ENCODE assay signal across 8 mouse cellular contexts in genomic region chr4:63545231-63545958, GRCm38 (mm10). TPM values are rescaled to one million over a fixed set of nuclear protein-coding genes. Genes with fewer than 3 reads are reported as not detected.
A peak's percentile ranks its signal among the peaks of the same experiment; 100 is the strongest.
DNase-seq lines count a peak whose midpoint lies in the region; ATAC-seq lines count a peak whose summit lies in the region.

No protein-coding gene starts in this region.

- peak overlapping the region; percentile 97 for H3K9ac ChIP-seq in heart, embryonic 13.5 days
- peak overlapping the region; percentile 97 for H3K9ac ChIP-seq in hindbrain, embryonic 13.5 days

- peak overlapping the region; percentile 72 for H3K4me2 ChIP-seq in heart, embryonic 13.5 days
- H3K4me2 ChIP-seq in hindbrain, embryonic 13.5 days, result peak overlapping the region; percentile 82

- H3K79me2 ChIP-seq in macrophage (ENCODE audit: inconsistent target), result peaks cover 51% of the 10 kb centered on the region

- peaks cover 57% of the 10 kb centered on the region for H3K4me1 ChIP-seq in heart, embryonic 13.5 days
- peaks cover 36% of the 10 kb centered on the region for H3K4me1 ChIP-seq in hindbrain, embryonic 13.5 days (replicated peaks)

- DNase-seq in heart, adult 11 months, result no peak
- peak; percentile 36 for DNase-seq in Muller cell, postnatal 12 days (ENCODE audit: inconsistent ontology term)
- DNase-seq in adrenal gland, postnatal 14 days, result no peak
- DNase-seq in left cerebral cortex, adult 9 months (ENCODE audit: low spot score in 2 of 2), result no peak
- DNase-seq in spleen, postnatal 14 days (ENCODE audit: low spot score in 2 of 2), result no peak

- no peaks in the 10 kb centered on the region for H3K27me3 ChIP-seq in heart, embryonic 13.5 days (replicated peaks)
- H3K27me3 ChIP-seq in hindbrain, embryonic 13.5 days, result no peaks in the 10 kb centered on the region

- WGBS in heart, embryonic 13.5 days, result 19% methylated on average over 26 of the region's 26 CpGs
- 17% methylated on average over 26 of the region's 26 CpGs for WGBS in hindbrain, embryonic 13.5 days
- WGBS in macrophage (ENCODE audit: missing documents), result 12% methylated on average over 26 of the region's 26 CpGs

- H3K4me3 ChIP-seq in heart, embryonic 13.5 days, result peak overlapping the region; percentile 94
- peak overlapping the region; percentile 87 for H3K4me3 ChIP-seq in hindbrain, embryonic 13.5 days
- peak overlapping the region; percentile 94 for H3K4me3 ChIP-seq in macrophage (ENCODE audit: inconsistent target)

- ATAC-seq in heart, embryonic 13.5 days (ENCODE audit: extremely low read depth, insufficient number of reproducible peaks, low FRiP score, low TSS enrichment), result no peak
- no peak for ATAC-seq in hindbrain, embryonic 13.5 days (ENCODE audit: low FRiP score)

- no peaks in the 10 kb centered on the region for H3K9me3 ChIP-seq in heart, embryonic 13.5 days
- no peaks in the 10 kb centered on the region for H3K9me3 ChIP-seq in hindbrain, embryonic 13.5 days

- peak overlapping the region; percentile 91 for H3K27ac ChIP-seq in heart, embryonic 13.5 days (replicated peaks)
- H3K27ac ChIP-seq in hindbrain, embryonic 13.5 days, result peak overlapping the region; percentile 93
- peak overlapping the region; percentile 85 for H3K27ac ChIP-seq in macrophage

- peaks cover 25% of the 10 kb centered on the region for H3K36me3 ChIP-seq in heart, embryonic 13.5 days
- H3K36me3 ChIP-seq in hindbrain, embryonic 13.5 days, result peaks cover 17% of the 10 kb centered on the region
- H3K36me3 ChIP-seq in macrophage (ENCODE audit: inconsistent target), result peaks cover 14% of the 10 kb centered on the region; the same call in 1 of the 2 replicates

RNA-seq across cellular contexts. Expression of gene Atp6v1g1, which starts 0.8 kb away (rescaled TPM):
- polyA plus RNA-seq in heart, embryonic 13.5 days (2015; fragmentation: Nextera tagmentation; extraction: Ambion mirVana), result 188 and 212 TPM in 2 replicates
- 464 and 480 TPM in 2 replicates for polyA plus RNA-seq in hindbrain, embryonic 13.5 days (2015; fragmentation: Nextera tagmentation; extraction: Ambion mirVana)
- total RNA-seq in macrophage (2018; cell fraction: chromatin; rRNA removed), result 10 to 100 TPM; 17.0 to 81.5 (median 42.8) TPM
- total RNA-seq in macrophage (2018; cell fraction: cytosol; rRNA removed), result 100 to 1,000 TPM; 307 to 552 (median 416) TPM
- 100 to 1,000 TPM in 16 of 26 experiments, 10 to 100 TPM in 10; 74.2 to 180 (median 114) TPM for total RNA-seq in macrophage (2018; cell fraction: nucleus; rRNA removed)
- 355 to 475 TPM (median 452 TPM) in 3 replicates for polyA plus RNA-seq in macrophage (2018)
- total RNA-seq in adrenal gland, postnatal 14 days (2021), result 132 and 135 TPM in 2 replicates

RNA-seq across cellular contexts. Expression of gene Tmem268, which starts 13.2 kb away (rescaled TPM):
- 4.0 and 4.1 TPM in 2 replicates for polyA plus RNA-seq in heart, embryonic 13.5 days (2015; fragmentation: Nextera tagmentation; extraction: Ambion mirVana)
- 3.0 and 4.4 TPM in 2 replicates for polyA plus RNA-seq in hindbrain, embryonic 13.5 days (2015; fragmentation: Nextera tagmentation; extraction: Ambion mirVana)
- 100 to 1,000 TPM in 4 of 26 experiments, 10 to 100 TPM in 22; 16.4 to 119 (median 57.7) TPM for total RNA-seq in macrophage (2018; cell fraction: chromatin; rRNA removed)
- total RNA-seq in macrophage (2018; cell fraction: cytosol; rRNA removed), result 10 to 100 TPM; 13.4 to 79.6 (median 36.5) TPM
- total RNA-seq in macrophage (2018; cell fraction: nucleus; rRNA removed), result 100 to 1,000 TPM in 6 of 26 experiments, 10 to 100 TPM in 20; 21.7 to 139 (median 59.5) TPM
- polyA plus RNA-seq in macrophage (2018), result 19.7 to 29.5 TPM (median 23.1 TPM) in 3 replicates
- 12.3 and 13.0 TPM in 2 replicates for total RNA-seq in adrenal gland, postnatal 14 days (2021)

RNA-seq across cellular contexts. Expression of gene Whrn, which starts 49.6 kb away (rescaled TPM):
- polyA plus RNA-seq in heart, embryonic 13.5 days (2015; fragmentation: Nextera tagmentation; extraction: Ambion mirVana), result 1.7 and 2.8 TPM in 2 replicates
- 5.3 and 5.6 TPM in 2 replicates for polyA plus RNA-seq in hindbrain, embryonic 13.5 days (2015; fragmentation: Nextera tagmentation; extraction: Ambion mirVana)
- 1 to 10 TPM in 21 of 26 experiments, under 1 TPM in 4, not detected in 1; 0.55 to 5.0 (median 1.6) TPM for total RNA-seq in macrophage (2018; cell fraction: chromatin; rRNA removed)
- under 1 TPM; 0.06 to 0.65 (median 0.31) TPM for total RNA-seq in macrophage (2018; cell fraction: cytosol; rRNA removed)
- total RNA-seq in macrophage (2018; cell fraction: nucleus; rRNA removed), result 1 to 10 TPM in 16 of 26 experiments, under 1 TPM in 9, not detected in 1; 0.49 to 5.5 (median 1.7) TPM
- 0.07 to 0.50 TPM (median 0.48 TPM) in 3 replicates for polyA plus RNA-seq in macrophage (2018)
- 26.5 TPM in 2 replicates for total RNA-seq in adrenal gland, postnatal 14 days (2021)

RNA-seq across cellular contexts. Expression of gene Gm11213, which starts 59.7 kb away (rescaled TPM):
- not detected in 2 replicates for polyA plus RNA-seq in heart, embryonic 13.5 days (2015; fragmentation: Nextera tagmentation; extraction: Ambion mirVana)
- not detected in 2 replicates for polyA plus RNA-seq in hindbrain, embryonic 13.5 days (2015; fragmentation: Nextera tagmentation; extraction: Ambion mirVana)
- total RNA-seq in macrophage (2018; cell fraction: chromatin; rRNA removed), result not detected
- not detected for total RNA-seq in macrophage (2018; cell fraction: cytosol; rRNA removed)
- total RNA-seq in macrophage (2018; cell fraction: nucleus; rRNA removed), result not detected
- polyA plus RNA-seq in macrophage (2018), result not detected in 3 replicates
- not detected in 2 replicates for total RNA-seq in adrenal gland, postnatal 14 days (2021)
